Mouse (Mus musculus): ENCODE results near the gene Hoxd10. TPM values are rescaled to one million over a fixed set of nuclear protein-coding genes. Genes with fewer than 3 reads are reported as not detected.
A peak's percentile ranks its signal among the peaks of the same experiment; 100 is the strongest.

The Hoxd10 gene
- polyA plus RNA-seq, 3 experiments from 2014 or later, result not detected

DNA sequence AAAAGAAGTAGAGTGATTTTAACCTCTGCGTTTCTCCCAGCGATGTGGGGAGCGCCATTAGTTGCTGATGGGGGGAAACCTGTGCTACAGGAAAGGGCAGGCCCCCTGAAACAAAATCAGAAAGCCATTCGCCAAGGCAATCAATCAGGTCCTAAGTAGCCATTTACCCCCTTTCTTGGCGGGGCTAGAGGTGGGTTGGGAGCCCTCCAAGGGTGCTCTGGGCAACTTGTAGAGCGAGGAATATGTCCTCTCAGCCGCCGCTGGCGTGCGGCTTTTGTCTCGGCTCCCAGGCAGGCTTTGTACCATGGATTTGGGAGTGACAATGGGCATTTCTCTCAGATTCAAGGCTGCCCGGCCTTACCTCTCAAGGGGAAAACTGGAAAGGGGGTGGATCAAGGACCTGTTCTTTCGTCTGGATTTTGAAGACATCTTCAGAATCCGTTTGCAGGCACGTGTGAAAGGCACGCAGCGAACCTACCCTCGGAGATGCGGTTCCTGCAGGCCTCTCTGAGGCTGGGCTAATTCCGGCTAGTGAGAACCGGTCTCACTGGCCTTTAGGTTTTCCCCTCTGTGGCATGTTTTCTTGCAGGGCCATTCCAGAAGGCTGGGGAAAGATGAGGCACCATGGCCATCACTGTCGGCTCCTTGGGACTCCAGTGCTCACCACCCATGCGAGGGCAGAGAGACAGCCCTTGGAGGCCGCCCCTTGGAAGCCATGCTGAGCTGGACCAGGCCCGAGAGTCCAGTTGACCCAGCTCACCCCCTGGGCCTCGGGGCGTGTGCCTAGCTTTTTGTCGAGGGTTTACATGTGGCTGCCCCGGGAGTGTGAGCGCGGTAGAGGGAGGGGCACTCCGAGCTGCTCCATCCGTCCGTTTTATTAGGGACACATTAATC lies 5.0 kb downstream of the Hoxd10 start:
- no peak for ATAC-seq

DNA sequence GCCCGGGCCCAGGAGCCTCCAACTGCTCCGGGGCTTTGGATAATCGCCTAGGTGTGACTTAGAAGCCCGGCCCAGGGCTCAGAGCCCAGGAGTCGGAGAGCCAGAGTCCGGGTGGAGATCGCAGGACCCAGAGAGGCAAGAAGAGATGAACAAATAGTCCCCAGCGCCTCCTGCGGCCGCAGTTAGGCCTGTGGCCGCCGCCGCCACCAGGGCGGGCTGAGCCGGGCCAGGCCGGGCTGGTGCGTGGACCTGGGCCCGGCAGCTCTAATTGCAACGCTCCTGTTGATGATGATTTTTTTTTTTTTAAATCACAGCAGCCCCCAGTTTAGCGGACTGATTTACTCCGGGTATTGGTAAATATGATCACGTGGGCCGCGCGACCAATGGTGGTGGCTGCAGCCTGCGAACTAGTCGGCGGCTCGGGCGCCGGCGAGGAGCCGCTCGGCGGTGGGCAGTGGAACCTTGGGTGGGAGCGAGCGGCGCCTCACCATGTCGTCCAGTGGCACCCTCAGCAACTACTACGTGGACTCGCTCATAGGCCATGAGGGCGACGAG lies 5.9 kb downstream of the Hoxd10 start, which contains the start of gene Hoxd9:
TSS of gene Hoxd9 (plus strand) at position 161 of the 555 bp plus-strand sequence.
- peak; percentile 46 for ATAC-seq

DNA sequence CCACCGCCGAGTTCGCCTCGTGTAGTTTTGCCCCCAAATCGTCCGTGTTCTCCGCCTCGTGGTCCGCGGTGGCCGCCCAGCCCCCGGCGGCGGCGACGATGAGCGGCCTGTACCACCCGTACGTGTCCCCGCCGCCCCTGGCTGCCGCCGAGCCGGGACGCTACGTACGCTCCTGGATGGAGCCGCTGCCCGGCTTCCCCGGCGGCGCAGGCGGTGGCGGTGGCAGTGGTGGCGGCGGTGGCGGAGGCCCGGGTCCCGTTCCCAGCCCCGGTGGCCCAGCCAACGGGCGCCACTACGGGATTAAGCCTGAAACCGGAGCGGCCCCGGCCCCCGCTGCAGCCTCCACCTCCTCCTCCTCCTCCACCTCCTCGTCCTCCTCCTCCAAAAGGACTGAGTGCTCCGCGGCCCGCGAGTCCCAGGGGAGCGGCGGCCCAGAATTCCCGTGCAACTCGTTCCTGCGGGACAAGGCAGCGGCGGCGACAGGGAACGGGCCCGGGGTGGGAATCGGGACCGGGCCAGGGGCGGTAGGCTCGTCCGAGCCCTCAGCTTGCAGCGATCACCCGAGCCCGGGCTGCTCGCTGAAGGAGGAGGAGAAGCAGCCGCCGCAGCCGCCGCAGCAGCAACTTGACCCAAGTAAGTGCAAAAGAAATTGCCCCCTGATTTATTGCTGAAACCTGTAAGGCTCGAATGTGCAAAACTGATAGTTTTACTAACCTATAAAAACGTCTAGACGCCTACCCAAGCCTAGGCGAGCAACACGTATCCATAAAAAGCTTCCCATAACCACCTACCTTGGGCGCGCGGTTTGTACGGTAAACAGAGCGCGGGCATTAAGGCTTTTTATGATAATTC lies 6.7 kb downstream of the Hoxd10 start:
- no peak for ATAC-seq

DNA sequence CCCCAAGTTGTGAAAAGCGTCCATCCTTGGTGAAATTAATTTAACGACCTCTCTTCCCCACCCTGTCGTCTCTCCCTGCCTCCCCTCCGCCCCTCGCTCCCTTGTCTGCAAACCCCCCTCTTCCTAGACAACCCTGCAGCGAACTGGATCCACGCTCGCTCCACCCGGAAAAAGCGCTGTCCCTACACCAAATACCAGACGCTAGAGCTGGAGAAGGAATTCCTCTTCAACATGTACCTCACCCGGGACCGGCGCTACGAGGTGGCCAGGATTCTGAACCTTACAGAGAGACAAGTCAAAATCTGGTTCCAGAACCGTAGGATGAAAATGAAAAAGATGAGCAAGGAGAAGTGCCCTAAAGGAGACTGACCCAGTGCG lies 7.3 kb downstream of the Hoxd10 start:
- no peak for ATAC-seq

DNA sequence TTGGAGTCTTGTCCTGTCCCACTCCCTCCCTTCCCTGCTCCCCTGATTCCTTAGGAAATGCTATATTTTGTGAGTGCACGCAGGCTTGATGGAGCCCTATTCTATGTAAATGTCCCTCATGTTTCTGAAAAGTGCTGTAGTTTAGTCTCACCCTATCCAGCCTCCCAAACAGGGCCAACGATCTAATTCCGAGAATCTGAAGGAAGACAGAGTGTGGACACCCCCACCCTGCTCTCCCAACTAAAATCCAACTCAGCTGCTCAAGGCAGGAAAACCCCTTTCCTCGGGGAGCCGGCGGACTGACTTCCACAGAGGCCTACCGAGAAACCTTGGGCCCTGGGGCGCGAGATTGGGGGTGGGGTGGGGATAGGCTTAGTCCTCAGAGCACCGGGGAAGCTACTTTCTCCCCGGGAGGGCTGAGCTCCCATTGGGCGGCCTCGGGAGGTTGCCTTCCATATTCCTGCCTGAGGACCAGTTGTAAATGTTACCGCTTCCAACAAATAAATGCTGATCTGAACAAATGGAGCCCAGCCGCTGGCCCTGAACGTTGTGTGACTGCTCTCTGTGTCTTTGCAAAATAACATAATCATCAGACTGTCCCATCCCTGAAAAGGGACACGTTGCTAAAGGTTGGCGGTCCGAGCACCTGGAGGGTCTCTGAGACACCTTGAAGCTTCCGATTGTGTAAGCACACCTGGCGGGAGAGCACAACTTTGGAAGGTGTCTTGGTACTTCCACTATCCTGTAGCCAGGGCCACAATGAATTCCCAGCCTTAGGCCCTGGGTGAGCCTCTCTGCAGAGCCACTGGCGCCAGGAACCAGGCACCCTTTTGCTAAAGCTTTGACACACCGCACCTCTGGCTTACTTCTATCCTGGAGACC lies 8.2 kb downstream of the Hoxd10 start:
- ATAC-seq, result no peak

DNA sequence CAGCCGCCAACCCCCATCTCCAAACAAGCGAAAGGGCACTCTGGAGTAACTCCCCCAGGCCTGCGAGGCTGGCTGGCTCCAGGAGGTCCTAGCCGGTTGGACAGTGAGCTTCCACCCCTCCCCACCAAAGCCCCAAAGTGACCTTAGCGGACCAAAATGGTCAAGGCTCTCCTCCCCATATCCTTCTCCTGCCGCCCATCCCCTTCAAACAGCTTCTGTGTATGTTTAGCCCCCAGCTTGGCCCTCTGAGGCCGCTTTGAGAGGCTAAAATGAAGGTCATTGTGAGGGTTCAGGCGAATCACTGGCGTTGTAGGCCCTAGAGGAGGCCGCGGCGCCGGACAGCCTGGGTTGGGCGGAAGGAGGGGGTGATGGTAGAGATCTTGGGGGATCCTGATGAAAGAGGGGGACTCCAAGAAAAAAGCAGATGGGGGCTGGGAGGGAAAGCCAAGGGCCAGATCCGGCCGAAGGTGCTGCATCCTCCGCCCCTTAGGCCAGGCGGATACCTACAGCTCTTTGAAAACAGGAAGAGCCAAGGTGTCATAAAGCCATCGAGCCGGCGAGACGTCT lies 8.9 kb downstream of the Hoxd10 start:
- no peak for ATAC-seq

DNA sequence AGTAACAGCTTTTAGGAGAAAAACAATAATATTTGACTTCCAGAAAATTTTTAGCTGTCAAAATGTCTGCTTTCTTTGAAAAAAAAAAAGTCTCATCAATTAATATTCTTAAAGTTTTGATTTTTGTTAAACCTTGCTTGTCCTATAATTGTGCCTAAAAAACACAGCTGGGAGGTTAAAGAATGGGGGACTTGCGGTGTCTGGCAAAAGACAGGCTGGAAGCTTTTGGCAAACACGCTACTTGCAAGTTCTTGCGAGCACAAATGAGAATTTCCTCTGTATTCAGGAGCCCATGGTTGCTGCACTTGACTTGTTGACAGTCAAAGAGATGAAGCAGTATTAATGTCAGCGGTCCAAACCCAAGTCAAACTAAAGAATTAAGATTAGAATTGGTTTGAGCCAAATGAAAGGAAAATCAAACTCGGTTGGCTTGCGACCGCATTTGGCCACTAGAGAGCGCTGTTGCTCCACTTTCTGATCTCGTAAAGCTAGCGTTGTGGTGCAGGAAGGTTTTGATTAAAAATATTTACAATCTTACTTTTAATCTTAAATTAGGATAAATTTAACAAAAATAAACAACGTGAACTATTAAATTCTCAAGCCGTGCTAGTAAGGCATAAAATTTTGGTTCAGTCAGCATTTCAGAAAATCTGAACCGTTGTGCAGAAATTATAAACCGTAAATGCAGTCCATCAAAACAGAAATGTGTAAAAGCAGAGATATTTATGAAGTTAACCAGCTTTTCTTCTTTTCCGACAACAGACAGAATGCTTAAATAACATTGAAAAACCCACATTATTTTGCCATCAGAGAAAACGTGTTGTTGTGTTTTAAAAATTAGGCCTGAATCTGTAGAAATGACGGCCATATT lies 10.5 kb downstream of the Hoxd10 start:
- peak; percentile 44 for ATAC-seq

DNA sequence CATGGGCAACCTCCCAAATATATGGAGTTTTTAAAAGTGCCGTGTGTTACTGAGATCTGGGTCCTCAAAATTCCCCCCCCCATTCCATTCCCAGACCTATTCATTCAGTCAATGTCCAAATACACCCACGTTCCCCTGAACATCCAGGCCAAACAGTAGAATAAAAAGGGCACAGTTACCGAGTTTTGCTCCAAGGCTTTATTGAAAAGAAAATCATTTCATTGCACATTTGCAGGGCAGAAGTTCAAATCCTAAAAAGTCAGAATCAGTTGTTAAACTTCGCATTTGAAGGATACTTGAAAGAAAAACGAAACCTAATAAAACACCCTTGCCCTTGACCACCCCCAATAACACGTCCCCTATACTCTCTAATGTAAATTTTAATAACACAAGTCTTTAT lies 11.1 kb downstream of the Hoxd10 start:
- no peak for ATAC-seq

DNA sequence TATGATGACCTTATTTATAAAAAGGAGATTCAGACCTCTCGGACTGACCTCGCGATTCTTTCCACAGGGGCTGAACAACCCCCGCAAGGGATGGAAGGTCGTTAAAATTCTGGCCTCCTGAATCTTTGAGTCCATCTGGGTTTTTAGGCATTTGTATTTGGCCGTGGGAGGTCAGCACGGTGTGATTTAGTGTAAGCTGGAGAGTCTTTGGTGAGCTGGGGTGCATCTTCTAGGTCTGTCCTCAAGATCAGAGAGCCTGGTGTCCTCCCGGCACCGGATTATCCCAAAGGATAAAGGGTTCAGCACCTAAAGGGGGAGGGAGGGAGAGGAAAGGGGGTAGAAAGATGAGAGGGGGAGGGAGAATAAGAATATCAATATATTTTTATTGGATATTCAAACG lies 11.6 kb downstream of the Hoxd10 start:
- ATAC-seq, result no peak

DNA sequence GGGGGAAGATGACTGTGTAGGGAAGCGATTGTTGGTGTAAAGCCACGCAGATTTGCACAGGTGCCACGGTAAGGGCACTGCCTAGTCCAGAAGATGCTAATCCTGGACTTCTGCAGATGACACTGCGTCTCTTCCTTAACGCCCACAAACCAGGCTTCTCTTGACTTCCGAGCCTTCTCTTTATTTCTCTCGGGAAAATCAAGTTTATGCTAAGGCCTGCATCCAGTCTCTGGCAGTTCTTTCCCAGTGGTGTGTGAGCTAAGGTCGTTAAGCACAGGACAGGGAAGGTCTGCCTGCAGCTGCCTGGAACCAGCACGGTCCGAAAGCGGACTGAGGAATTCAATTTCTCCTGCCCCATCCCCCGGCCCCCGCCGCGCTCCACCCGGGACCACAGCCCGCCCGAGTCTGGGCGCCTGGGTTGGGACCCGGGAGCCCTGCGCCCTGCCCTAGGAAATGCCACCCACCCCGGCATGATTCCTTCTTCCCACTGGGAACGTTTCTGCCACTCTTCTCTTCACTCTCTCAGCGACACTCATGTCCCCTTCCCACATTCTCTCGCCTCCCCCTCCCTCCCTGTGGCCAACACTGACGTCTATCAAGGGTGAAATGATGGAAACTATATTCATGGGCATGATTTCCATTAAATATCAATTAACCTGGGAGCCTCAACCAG lies 12.1 kb downstream of the Hoxd10 start:
- ATAC-seq, result no peak

DNA sequence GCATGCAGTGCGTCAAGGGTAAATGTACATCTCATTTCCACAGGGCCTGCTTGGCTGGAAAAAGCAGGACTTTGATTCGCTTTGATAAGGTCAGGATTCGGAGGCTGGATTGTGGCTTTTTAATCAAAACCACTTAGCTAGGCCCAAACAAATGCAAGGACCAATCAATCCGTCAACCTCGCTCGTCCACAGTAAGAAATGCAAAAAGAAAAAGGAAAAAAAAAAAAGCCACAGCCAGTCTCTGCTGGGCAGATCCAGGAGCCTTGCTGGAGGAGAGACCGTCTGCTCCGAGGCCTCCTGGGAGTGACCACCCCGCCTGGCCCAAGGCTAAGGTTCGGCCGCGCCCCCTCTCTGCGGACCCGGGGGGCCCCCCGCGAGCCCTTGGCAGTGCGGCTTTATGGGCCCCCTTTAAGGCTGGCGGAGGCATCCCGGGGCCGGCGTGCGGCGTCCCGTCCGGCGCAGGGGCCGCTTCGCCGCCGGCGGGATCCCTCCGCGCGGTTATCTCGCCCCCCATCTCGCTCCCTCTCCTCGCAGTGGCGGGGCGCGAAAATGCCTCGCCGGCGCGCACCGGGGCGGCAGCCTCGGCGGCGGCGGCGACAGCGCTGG lies 12.8 kb downstream of the Hoxd10 start, which contains the start of gene Hoxd8:
TSS of gene Hoxd8 (plus strand) at position 223 of the 606 bp plus-strand sequence.
- ATAC-seq, result no peak

DNA sequence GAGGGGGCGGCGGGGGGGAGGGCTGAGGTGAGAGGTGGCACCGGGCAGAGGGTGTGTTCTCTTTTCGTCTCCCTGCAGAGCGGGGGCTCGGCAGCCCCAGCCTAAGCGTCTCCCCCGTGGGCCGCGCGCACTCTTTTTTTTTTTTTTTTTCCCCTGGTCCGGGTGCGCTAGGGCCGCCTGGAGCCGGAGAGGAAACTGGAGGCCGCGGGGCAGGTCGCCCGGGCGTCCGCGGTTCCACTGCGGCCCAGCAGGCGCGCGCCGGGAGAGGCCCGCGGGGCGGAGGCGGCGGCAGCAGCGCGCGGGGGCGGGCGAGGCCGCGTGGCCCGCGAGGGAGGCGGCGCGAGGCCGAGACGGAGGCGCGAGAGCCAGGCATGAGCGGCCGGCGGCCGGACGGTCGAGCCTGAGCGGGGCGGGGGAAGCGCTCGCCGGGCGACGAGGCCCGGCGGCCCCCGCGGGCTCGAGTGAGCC lies 13.3 kb downstream of the Hoxd10 start:
- peak; percentile 16 for ATAC-seq

DNA sequence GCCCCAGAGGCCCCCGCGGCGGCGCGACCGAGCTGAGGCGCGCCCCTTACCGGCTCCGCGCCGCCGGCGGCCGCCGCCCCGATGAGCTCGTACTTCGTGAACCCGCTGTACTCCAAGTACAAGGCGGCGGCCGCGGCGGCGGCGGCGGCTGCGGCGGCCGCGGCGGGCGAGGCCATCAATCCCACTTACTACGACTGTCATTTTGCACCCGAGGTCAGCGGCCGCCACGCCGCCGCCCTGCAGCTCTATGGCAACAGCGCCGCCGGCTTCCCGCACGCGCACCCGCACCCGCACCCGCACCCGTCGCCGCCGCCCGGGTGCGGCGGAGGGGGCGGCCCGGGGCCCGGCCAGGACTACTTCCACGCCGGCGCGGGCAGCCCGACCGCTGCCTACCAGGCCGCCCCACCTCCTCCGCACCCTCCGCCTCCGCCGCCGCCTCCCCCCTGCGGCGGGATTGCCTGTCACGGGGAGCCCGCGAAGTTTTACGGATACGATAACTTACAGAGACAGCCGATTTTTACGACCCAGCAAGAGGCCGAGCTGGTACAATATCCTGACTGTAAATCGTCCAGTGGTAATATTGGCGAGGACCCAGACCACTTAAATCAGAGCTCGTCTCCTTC lies 13.9 kb downstream of the Hoxd10 start:
- peak; percentile 33 for ATAC-seq

DNA sequence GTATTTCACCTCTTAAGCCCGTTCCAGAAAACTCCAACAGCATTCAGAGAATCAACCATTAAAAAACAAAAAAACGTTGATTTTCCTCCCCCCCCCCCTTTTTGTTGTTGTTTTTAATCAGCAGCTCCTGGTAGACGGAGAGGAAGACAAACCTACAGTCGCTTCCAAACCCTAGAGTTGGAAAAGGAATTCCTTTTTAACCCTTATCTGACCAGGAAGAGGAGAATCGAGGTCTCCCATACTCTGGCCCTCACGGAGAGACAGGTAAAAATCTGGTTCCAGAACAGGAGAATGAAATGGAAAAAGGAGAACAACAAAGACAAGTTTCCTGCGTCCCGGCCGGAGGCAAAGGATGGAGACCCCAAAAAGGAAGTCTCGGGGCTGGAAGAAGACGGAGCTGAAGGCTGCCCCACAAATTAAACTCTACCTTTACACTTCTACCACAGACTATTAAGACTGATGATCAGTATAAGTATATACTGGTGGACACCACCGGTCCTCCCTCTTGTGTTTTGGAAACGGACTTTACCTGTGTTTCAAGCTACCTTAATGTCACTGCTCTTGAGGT lies 14.8 kb downstream of the Hoxd10 start:
- ATAC-seq, result no peak

DNA sequence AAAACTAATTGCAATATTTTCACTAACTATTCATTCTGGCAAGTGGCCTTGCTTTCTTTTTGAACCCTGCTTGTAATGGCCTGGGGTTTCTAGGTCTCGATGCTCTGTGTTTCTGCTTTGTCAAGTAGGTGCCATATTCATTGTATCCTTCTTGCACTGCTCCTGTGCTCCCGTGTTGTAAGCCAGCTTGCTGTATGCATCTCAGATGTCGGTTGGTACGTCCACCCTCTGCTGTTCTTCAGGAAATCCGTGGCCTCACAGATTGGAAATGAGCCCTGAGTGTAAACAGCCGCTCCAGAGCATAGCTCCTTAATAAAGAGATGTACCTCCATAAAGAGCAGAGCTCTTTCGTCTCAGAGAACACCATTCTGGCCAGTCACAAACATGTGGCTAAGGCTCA lies 15.9 kb downstream of the Hoxd10 start:
- no peak for ATAC-seq

DNA sequence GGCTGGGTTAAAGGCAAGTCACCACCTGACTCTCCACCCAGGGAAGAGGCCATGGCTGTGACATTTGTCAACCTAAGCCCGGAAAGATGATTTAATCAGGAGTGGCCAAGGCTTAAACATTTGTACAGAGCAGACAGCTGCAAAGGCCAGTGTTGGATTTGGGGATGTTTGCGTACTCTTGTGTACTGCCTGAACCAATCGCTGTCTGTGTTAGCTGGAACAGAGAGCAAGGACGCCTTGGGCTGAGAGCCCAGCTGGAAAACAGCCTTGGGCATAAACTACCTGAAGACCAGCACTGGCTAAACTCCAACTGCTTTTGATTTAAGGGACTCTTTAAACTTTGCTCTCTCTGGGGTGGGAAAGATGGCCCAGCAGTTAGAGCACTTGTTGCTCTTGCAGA lies 17.0 kb downstream of the Hoxd10 start:
- ATAC-seq, result no peak

DNA sequence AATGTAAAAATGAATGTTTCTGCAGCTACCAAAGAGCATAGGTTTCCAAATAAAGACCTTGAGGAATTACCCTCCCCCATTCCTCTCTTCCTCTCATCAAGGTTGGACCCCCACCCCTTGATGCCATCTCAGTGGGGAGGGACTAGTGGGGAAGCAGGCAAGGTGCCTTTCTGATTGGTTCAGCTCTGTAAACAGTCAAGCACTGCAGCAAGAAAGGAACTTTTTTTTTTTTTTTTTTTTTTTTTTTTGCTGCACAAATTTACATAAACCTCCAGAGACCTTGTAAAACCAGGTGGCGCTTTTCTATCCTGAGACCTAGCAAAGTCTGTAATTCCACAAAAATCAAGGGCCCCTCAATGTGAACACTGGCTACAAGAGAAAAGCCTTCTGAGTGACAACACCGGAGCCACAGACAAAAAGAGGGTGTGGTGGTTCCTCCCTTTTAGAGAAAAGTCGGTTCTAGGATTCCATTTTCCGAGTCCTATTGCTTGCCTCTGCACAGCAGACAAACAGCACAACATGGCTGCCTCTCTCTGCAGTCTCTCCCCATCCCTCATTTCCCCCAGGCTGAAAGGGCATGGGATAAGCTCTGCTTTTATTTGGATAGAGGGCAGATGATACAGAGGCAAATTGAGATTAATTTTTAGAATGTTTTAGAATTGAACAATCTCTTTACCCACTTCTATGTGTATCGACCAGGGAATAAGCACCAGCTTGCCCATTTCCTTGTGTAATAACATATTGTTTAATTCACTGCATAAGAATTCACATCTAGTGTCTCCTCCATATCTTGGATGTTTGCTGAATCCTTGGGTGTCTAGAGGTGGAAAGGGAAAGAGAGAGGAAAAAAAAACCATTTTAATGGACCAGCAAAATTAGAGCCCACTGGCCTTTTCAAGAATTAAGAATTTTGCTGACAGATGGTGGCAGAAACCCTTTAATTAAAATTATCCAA lies 18.0 kb downstream of the Hoxd10 start:
- ATAC-seq, result no peak
